Mouse (Mus musculus) brain, adult 2 months (tissue): ENCODE results near the gene Rheb.
"Not testable (repeated sequence)": the region's sequence is repeated elsewhere in the genome, so short reads cannot be mapped to it uniquely, and the experiment has no call there.

Experiments
- DNase-seq: peaks from one replicate; pipeline ENCODE4 v3.0.0; 2011; ENCODE audit warnings: low read depth, low spot score

The Rheb gene

DNA sequence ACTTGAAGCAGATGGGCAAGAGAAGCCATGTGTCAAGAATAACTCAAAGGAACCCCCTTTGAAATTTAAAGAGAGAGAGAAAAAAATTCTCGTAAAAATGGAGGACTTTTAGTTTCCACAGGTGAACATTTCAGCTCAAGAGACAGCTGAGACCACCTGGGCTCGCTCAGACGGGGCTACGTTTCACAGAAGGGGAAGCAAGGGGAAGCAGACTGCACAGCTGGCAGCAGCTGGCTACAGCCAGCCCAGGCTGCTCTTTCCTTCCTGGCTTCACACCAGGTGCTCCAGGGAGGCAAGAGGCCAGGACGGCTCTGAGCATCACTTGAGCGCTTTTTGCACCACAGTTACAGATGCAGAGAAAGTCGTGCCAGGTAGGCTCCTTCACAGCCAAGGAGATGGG, 44.6 kb downstream of the Rheb start:
- no peak for DNase-seq

DNA sequence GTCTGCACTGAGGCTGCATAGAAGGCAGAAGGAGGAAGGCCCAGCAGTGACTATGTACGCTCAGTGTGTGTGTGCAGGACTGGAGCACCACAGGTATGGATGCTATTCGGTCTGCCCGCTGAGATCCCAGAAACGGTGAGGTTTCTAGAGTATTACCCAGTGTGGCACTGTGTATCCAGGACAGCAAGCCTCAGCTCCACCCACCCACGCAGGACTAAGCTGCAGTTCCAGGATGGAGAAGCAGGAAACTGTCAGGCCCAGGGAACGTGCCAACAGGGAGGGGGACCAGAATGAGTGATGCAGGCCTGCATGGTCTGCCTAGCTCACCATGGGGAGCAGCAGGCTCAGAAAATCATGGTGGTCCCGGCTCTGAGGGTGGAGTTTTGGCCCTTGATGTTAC, 49.5 kb downstream of the Rheb start:
- peak; percentile 44 for DNase-seq

- DNase-seq: peak; percentile 65
Measured at GRCm38 (mm10) chr5:24782957-24783356, 59.5 kb downstream of the Rheb start.

DNA sequence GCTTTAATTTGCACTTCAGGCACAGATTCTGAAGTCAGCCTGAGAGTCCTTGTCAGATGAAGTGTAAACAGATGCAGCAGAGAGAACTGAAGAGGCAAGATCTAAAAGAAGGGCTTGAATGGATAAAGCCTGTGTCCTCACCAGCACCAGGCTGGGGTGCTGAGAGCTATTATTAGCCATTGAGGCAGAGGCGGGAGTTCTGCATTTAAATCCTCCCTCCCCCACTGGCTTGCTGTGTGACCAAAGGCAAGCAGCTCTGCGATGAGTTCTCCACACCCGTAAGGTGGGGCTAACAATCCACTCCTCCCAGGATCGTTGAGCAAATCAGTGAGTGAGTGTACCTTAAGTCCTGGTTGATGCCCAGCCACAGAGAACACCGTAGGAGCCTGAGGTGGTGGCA, 61.4 kb downstream of the Rheb start:
- peak; percentile 90 for DNase-seq

- DNase-seq: peak; percentile 63
Measured at GRCm38 (mm10) chr5:24779881-24780512, 62.4 kb downstream of the Rheb start.

DNA sequence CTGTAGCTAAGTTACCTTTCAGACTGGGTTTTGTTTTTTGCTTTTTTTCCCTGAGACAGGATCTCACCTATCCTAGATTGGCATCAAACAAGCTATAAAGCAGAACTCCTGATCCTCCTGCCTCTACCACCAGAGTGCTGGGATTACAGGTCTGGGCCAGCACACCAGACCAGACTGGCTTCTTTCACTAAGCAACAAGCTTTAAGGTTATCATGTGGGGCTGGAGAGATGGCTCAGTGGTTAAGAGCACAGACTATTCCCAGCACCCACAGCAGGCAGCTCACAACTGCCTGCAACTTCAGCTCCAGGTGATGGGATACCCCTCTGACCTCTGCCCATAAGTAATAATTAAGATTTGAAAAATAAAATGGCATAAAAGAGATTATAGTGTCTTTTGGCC, 63.1 kb downstream of the Rheb start:
- DNase-seq: no peak

GRCm38 (mm10) chr5:24778843-24779140, 63.6 kb downstream of the Rheb start:
- DNase-seq: no peak

DNA sequence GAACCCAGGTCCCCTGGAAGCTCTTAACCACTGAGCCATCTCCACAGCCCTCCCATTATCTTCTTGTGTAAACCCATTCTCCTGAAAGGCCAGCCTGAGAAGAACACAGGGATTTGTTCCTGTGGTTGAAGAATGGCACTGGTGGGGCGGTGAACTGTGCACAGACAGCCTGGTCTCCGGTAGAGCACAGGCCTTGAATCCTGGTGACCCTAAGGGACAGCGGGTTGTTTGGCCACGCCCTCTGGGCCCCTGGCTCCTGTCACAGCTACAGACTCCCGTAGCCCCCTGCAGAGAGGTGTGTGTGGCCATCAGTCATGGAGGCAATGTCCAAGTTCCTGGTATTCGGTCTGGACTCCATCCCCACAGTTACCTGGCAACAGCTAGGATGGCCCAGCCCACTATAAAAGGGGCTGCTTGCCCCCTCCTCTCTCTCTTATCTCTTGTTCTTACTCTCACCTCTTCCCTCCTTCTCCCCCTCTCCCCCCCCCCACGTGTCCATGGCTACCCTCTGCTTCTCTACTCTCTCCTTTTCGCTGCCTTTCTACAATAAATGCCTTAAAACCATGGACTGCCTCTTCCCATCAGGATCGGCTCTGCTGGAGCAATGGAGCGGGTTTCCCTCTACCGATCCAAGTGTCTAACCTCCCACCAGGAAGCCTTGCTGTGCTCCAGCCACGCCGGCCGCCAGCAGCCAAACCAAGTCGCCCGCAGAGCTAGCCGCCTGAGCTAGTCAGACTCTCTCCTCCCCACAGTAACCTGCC, 64.2 kb downstream of the Rheb start:
- no peak for DNase-seq

DNA sequence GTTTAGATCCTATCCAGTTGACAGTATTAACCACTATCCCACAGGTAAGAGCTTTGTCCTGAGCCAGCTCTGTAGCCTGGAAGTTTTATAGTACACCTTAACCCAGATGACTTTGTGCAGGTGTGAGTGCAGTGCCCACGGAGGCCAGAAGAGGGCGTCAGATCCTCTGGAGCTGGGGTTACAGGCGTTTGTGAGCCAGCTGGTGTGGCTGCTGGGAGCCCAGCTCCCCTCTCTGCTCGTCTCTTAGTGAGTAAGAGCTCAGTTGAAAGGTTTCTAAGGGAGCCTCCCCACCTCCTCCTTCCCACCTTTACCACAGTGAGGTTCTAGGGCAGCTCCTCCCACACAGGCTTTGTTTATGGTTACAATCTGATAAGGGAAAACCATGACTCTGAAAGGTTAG, 65.7 kb downstream of the Rheb start:
- DNase-seq: peak; percentile 11

DNA sequence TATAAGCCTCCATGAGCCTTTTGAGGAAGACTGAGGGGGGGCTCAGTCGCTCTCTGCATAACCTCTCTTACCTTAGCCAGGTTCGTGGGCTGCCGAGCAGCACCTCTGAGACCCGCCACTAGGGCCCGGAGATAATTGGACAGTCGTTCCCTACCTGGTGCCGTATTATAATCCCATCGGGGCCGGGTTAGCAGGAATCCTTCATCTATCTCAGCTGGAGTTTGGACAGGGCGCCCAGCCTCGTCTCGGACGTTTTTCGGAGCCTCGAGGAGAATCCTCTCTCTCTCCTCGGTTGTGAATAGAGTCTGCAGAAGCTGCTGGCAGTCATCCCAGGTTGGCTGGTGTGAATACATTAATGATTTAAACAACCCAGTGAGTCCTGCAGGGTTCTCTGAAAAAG, 67.9 kb downstream of the Rheb start:
- not testable (repeated sequence) for DNase-seq

DNA sequence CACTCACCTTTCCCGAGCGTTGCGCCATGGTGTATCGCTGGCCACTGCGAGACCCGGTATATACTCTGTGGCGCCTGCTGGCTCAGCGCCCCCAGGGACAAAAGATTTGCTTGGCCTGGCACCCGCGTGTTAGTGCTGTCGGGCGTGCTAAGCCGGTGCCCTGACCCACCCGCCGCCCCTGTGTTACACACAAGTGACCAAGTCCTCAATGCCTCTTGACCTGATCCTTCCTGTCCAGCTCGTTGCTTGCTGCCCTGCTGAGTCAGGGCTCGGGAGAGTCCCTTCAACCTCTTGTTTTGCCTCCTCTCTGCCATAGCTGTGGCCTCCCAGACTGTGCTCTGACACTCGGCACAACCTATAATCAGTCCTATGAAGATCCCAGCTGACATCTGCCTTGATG, 84.6 kb downstream of the Rheb start, which contains the start of gene Crygn:
TSS of gene Crygn (minus strand) at position 193 of the 400 bp plus-strand sequence.
- no peak for DNase-seq

- DNase-seq: no peak
Measured at GRCm38 (mm10) chr5:24756931-24757330, 85.5 kb downstream of the Rheb start.
